Mouse (Mus musculus) embryo, embryonic 9.5 days (tissue): ENCODE results near the gene Tom1.
A peak's percentile ranks its signal among the peaks of the same experiment; 100 is the strongest.

ENCODE experiments used
- DNase-seq: peaks from one replicate; pipeline ENCODE4 v3.0.0-alpha.2; 2017; ENCODE audit errors: extremely low spot score

Gene Tom1

GRCm38 (mm10) chr8:75033511-75034243, at the start of gene Tom1:
TSS of gene Tom1 (plus strand) at chr8:75033705.
- DNase-seq = peak; percentile 99

- no peak for DNase-seq
These were observed 46.1 kb upstream of the Tom1 start for GRCm38 (mm10) chr8:74987436-74987835.

- DNase-seq = peak; percentile 10
These were observed 43.5 kb upstream of the Tom1 start for GRCm38 (mm10) chr8:74990021-74990420.

GRCm38 (mm10) chr8:74993081-74993474, 40.4 kb upstream of the Tom1 start, which contains the start of gene Hmgxb4:
TSS of gene Hmgxb4 (plus strand) at chr8:74993356.
- no peak for DNase-seq

- DNase-seq = peak; percentile 85
These were observed 39.7 kb upstream of the Tom1 start for GRCm38 (mm10) chr8:74993475-74994451.

GRCm38 (mm10) chr8:74994540-74994939, 39.0 kb upstream of the Tom1 start:
- DNase-seq = peak; percentile 52

GRCm38 (mm10) chr8:75000431-75000830, 33.1 kb upstream of the Tom1 start:
- DNase-seq = no peak

- no peak for DNase-seq
These were observed 24.7 kb upstream of the Tom1 start for GRCm38 (mm10) chr8:75008826-75009225.

GRCm38 (mm10) chr8:75013557-75013956, 19.9 kb upstream of the Tom1 start:
- DNase-seq = no peak

GRCm38 (mm10) chr8:75013964-75014363, 19.5 kb upstream of the Tom1 start:
- no peak for DNase-seq

- no peak for DNase-seq
These were observed 17.5 kb upstream of the Tom1 start for GRCm38 (mm10) chr8:75015981-75016380.

GRCm38 (mm10) chr8:75016422-75016821, 17.1 kb upstream of the Tom1 start:
- DNase-seq = no peak

- DNase-seq = peak; percentile 31
These were observed 15.1 kb upstream of the Tom1 start for GRCm38 (mm10) chr8:75018274-75018972.

GRCm38 (mm10) chr8:75023660-75024316, 9.7 kb upstream of the Tom1 start:
- no peak for DNase-seq

- no peak for DNase-seq
These were observed 7.7 kb upstream of the Tom1 start for GRCm38 (mm10) chr8:75025809-75026208.

GRCm38 (mm10) chr8:75030453-75031024, 3.0 kb upstream of the Tom1 start:
- DNase-seq = no peak

- DNase-seq = no peak
These were observed 544 bp upstream of the Tom1 start for GRCm38 (mm10) chr8:75032961-75033360.

GRCm38 (mm10) chr8:75034285-75034684, 780 bp downstream of the Tom1 start:
- DNase-seq = no peak

GRCm38 (mm10) chr8:75035640-75036039, 2.1 kb downstream of the Tom1 start:
- no peak for DNase-seq

- DNase-seq = no peak
These were observed 5.0 kb downstream of the Tom1 start for GRCm38 (mm10) chr8:75038497-75038896.

GRCm38 (mm10) chr8:75039754-75040153, 6.2 kb downstream of the Tom1 start:
- no peak for DNase-seq
